Mouse (Mus musculus) thymus, adult 2 months (tissue): Measurements from ENCODE around the gene Krtap13-1.

Source experiments
- CTCF ChIP-seq: fragments of 200-500 bp; IDR thresholded peaks from 2 replicates; pipeline ENCODE4 v1.5.1; 2012; ENCODE audit warnings: mild to moderate bottlenecking, control low read depth, low read length, moderate library complexity, borderline replicate concordance; ENCODE audit not compliant: control insufficient read depth, poor library complexity, insufficient read depth; ENCODE audit errors: extremely low read depth
- POLR2A ChIP-seq: fragments of 200-500 bp; IDR thresholded peaks from 2 replicates; pipeline ENCODE4 v1.6.1; 2012; ENCODE audit warnings: mild to moderate bottlenecking, low read length, control low read depth, moderate library complexity; ENCODE audit not compliant: control insufficient read depth, poor library complexity, insufficient read depth; ENCODE audit errors: extremely low read depth

DNA sequence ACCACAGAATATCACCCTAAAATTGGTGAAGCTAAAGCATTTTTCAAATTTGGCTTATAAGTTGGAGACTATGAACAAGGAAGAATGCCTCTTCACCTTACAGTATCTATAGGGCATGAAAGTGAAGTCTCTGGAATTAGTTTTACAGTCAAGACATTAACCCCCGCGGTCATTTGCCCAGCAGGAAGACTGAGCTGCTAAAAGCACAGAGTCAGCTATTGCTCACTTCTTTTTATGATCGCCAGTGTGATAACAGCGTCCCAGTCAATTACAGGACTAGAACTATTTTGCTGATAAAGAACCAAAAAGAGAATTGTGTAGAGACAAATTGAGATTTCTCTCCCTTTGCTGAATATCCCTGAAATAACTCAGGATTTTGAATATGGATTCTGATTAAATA lies 32.4 kb upstream of the Krtap13-1 start:
- TF ChIP-seq POLR2A (no peak), CTCF (no peak)
